Mouse (Mus musculus): ENCODE data around the gene Proca1.

DNA sequence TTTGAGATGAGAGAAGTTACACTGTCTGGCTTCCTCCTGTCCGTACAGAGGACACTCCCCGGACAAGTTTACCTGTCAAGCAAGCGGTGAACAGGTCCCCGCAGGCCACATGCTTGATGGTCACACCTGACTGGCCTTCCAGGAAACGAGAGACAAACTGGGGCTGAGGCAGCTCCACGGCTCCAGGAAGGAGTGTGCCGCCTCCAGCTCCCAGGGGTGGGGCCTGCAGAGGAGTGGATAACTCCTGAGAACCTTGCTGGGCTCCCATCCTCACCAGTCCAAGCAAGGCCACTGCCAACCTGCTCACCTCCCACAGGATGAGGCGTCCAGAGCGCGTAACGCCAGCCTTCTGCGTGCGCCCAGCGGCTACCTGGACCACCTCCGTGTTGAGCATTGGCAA lies 22.9 kb upstream of the Proca1 start:
- no peak for TF ChIP-seq REST (IDR thresholded peaks at IDR 0.05; ENCODE audit: insufficient read depth, insufficient read length)
- TF ChIP-seq POLR2AphosphoS2 (IDR thresholded peaks at IDR 0.05; ENCODE audit: insufficient read length, low read depth) = no peak
- no peak for TF ChIP-seq POLR2A (IDR thresholded peaks at IDR 0.05; ENCODE audit: insufficient read length, low read depth)
- no peak for TF ChIP-seq MYOD1 (IDR thresholded peaks at IDR 0.05; ENCODE audit: control insufficient read depth in 1 of 3, insufficient read length in 2 of 3, low read depth in 2 of 3)
- TF ChIP-seq MAX (IDR thresholded peaks at IDR 0.05; ENCODE audit: low read depth) = no peak
- TF ChIP-seq TCF3 (IDR thresholded peaks at IDR 0.05; ENCODE audit: insufficient read length, low read depth) = no peak
- no peak for TF ChIP-seq MYOG (IDR thresholded peaks at IDR 0.05; ENCODE audit: control insufficient read depth in 1 of 3, insufficient read depth in 1 of 3, insufficient read length in 2 of 3, low read depth in 2 of 3)
- TF ChIP-seq TCF12 (IDR thresholded peaks at IDR 0.05; ENCODE audit: insufficient read depth, poor library complexity, severe bottlenecking) = no peak
- no peak for TF ChIP-seq E2F4 (IDR thresholded peaks at IDR 0.05; ENCODE audit: insufficient read depth)

Measured in myocyte (in vitro differentiated cells).